Mouse (Mus musculus) limb, embryonic 11.5 days (tissue): ENCODE measurements around the gene Gm37419. TPM values are rescaled to one million over a fixed set of nuclear protein-coding genes. Genes with fewer than 3 reads are reported as not detected.

Experiments used
- ATAC-seq: fragments of 200-750 bp; cut with Nextera tagmentation; 2 replicates; pipeline ENCODE4 v1.8.0; 2017; ENCODE audit warnings: low read depth; ENCODE audit not compliant: insufficient number of reproducible peaks, low FRiP score, low TSS enrichment
- DNase-seq: peaks from one replicate; pipeline ENCODE4 v3.0.0-alpha.2; 2015; ENCODE audit warnings: low spot score
- H3K27ac ChIP-seq: fragments of 300-500 bp; sonication (generic); replicated peaks from 2 replicates; pipeline ENCODE4 v1.5.1; 2014; ENCODE audit warnings: low read depth, mild to moderate bottlenecking, low read length
- H3K27me3 ChIP-seq: fragments of 300-500 bp; sonication (generic); 2 replicates; pipeline ENCODE4 v1.6.1; 2014; ENCODE audit warnings: mild to moderate bottlenecking, low read length, mixed read lengths; ENCODE audit not compliant: control insufficient read depth, insufficient read depth
- H3K36me3 ChIP-seq: fragments of 300-500 bp; sonication (generic); 2 replicates; pipeline ENCODE4 v1.6.1; 2014; ENCODE audit warnings: mild to moderate bottlenecking, low read length, moderate library complexity, mixed read lengths; ENCODE audit not compliant: control insufficient read depth, insufficient read depth
- H3K4me1 ChIP-seq: fragments of 300-500 bp; sonication (generic); 2 replicates; pipeline ENCODE4 v1.6.1; 2014; ENCODE audit warnings: low read length, mixed read lengths; ENCODE audit not compliant: control insufficient read depth, insufficient read depth
- H3K4me2 ChIP-seq: fragments of 300-500 bp; sonication (generic); 2 replicates; pipeline ENCODE4 v1.6.1; 2014; ENCODE audit warnings: low read depth, mild to moderate bottlenecking, moderate library complexity; ENCODE audit not compliant: severe bottlenecking
- H3K4me3 ChIP-seq: fragments of 300-500 bp; sonication (generic); 2 replicates; pipeline ENCODE4 v1.5.1; 2014; ENCODE audit warnings: low read depth, low read length
- H3K9ac ChIP-seq: fragments of 300-500 bp; sonication (generic); 2 replicates; pipeline ENCODE4 v1.6.1; 2014; ENCODE audit warnings: mild to moderate bottlenecking, low read length
- H3K9me3 ChIP-seq: fragments of 300-500 bp; sonication (generic); 2 replicates; pipeline ENCODE4 v1.6.1; 2016; ENCODE audit warnings: low read length; ENCODE audit not compliant: control insufficient read depth
- WGBS: fragments of 180-500 bp; shearing (Covaris S2); extraction: QIAGEN DNeasy Blood & Tissue Kit; methylation state at CpG from one replicate; pipeline ENCODE4 v1.1.7; 2014; 5-methylcytosine and 5-hydroxymethylcytosine counted together
- polyA plus RNA-seq: library from polyadenylated mRNA; unstranded; fragments of >200 nt; fragmentation: Nextera tagmentation; extraction: Ambion mirVana; gene quantifications from 2 replicates; pipeline ENCODE4 v1.2.1, GENCODE M21; 2014

The Gm37419 gene
- polyA plus RNA-seq, 1 experiment from 2014 or later, result not detected

DNA sequence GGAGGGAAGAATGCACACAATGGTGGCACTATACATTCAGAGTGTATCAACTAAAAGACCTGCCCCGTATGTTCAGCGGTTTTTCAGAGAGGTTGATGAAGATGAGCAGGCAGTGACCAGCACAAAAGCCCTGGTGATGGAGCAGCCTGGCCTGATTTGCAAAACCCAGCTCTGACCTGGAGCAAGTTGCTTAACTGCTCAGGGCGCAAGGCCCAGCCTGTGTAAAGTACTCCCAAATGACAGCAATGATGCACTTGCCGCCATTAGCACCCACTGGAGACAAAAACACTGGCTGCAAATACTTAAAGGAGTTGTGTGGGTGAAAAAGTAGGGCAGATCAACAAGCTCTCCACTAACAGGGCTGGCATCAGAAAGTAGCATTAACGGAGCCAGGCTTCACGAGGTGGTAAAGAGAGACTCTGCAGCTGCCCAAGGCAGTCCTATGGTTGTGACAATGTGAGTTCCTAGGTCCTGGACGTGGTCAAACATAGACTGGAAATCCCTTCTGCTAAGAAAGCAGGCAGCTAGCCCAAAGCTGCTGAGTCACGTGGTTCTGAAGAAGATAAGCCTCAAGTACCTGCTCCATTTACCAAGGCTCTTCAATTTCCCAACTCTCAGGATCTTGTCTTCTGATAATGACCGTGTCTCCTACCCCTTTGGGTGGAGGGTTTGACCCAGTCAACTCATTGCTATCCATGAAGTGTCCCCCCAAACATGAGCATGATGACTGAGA, 14.5 kb upstream of the Gm37419 start:
- Histone ChIP-seq H3K4me1 (no peaks in the 10 kb centered on the region), H3K4me3 (no peak overlapping the region), H3K4me2 (no peak overlapping the region), H3K9ac (no peak overlapping the region), H3K36me3 (no peaks in the 10 kb centered on the region), H3K9me3 (no peaks in the 10 kb centered on the region), H3K27ac (no peak overlapping the region), H3K27me3 (no peaks in the 10 kb centered on the region)
- DNase-seq, result no peak
- no peak for ATAC-seq
- 89% methylated on average over 9 of the region's 9 CpGs for WGBS

DNA sequence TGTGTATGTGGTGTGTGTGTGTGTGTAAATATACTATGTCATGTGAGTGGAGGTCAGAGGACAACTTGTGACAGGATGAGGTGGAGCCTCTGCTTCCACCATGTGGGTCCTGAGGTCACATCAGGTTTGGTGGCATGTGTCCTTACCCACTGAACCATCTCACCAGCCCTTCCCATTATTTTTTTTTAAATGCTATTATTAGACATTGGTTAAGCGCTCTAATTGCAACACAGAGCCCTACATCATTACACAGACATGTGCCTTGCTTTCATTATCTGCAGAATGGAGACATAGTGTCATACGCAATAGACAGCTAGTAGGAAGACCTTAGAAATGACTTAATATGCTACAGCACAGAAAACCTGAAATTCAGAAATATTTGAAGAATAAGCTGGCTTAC, 12.1 kb upstream of the Gm37419 start:
- Histone ChIP-seq H3K4me2 (no peak overlapping the region), H3K27ac (no peak overlapping the region), H3K4me1 (no peaks in the 10 kb centered on the region), H3K9me3 (no peaks in the 10 kb centered on the region), H3K9ac (no peak overlapping the region), H3K36me3 (no peaks in the 10 kb centered on the region), H3K4me3 (no peak overlapping the region), H3K27me3 (peaks cover 16% of the 10 kb centered on the region)
- ATAC-seq, result no peak
- WGBS, result 87% methylated on average over 2 of the region's 2 CpGs
- no peak for DNase-seq

DNA sequence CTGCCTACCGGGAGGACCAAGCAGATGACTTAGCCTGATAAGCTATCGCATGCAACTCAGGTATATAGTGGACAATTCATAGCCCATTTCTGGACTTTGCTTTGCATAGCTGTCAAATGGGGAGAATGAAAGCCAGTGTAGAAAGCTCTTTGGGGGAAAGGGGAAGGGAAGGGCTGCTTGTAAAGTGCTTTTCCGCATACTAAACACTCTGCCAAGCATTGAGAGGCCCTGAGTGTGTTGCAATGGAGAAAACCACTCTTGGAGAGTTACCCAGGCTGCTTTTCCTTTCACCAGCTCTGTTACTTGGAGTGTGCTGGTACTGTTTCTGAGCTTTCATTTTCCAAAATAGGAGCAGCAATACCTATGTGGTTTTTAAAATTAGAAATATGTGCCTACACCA, 10.6 kb upstream of the Gm37419 start:
- WGBS, result 83% methylated on average over 3 of the region's 3 CpGs
- ATAC-seq (no peak), DNase-seq (no peak)
- no peak overlapping the region for H3K9ac ChIP-seq
- H3K36me3 ChIP-seq, result no peaks in the 10 kb centered on the region
- no peak overlapping the region for H3K4me2 ChIP-seq
- H3K4me3 ChIP-seq, result no peak overlapping the region
- no peaks in the 10 kb centered on the region for H3K4me1 ChIP-seq
- H3K9me3 ChIP-seq, result no peaks in the 10 kb centered on the region
- H3K27me3 ChIP-seq, result peaks cover 22% of the 10 kb centered on the region
- H3K27ac ChIP-seq, result no peak overlapping the region

DNA sequence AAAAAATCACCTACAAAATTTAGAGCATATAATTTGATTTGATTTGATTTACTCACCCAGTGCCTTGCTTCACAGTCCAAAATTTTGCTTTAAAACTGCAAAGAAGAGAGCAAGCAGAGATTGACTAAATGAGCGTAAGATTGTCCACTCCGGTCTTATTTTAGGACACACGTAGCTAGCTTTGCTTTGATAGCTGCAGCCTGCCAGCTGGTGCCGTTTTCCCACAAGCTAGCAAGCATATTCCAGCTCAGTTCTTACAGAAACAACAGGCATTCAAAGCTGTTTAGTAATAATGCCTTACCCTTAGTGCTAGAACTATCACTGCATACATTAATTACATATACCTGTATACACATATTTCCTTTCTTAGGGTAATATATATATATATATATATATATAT, 9.8 kb upstream of the Gm37419 start:
- Histone ChIP-seq H3K27me3 (peaks cover 22% of the 10 kb centered on the region), H3K4me1 (no peaks in the 10 kb centered on the region), H3K36me3 (no peaks in the 10 kb centered on the region), H3K9me3 (no peaks in the 10 kb centered on the region), H3K27ac (no peak overlapping the region), H3K4me2 (no peak overlapping the region), H3K9ac (no peak overlapping the region), H3K4me3 (no peak overlapping the region)
- ATAC-seq, result no peak
- WGBS, result 82% methylated on average over 4 of the region's 4 CpGs
- no peak for DNase-seq

DNA sequence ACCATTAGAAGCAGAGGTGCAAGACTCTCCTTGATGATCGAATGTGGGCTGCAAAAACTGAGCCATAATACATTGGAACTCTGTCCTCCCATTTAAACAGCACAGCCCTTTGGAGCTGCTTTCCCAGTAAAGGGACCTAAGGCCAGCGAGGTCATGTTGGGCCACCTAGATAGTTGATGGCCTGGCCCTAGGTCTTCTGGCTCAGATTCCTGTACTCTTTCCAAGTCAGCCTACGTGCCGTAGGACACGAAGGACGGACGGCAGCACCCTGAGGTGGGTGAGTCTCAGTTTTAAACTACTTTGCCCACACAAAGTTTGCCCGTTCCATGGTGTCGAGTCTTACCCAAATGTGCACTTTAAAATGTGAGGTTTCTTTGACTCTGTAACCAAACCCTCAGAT, 8.8 kb upstream of the Gm37419 start:
- Histone ChIP-seq H3K9ac (no peak overlapping the region), H3K36me3 (no peaks in the 10 kb centered on the region), H3K9me3 (no peaks in the 10 kb centered on the region), H3K27ac (no peak overlapping the region), H3K4me1 (0 out of 2 replicates have a peak, but pooled peaks cover 1% of the 10 kb centered on the region), H3K4me2 (no peak overlapping the region), H3K4me3 (no peak overlapping the region), H3K27me3 (peaks cover 22% of the 10 kb centered on the region)
- 87% methylated on average over 9 of the region's 9 CpGs for WGBS
- no peak for ATAC-seq
- no peak for DNase-seq

DNA sequence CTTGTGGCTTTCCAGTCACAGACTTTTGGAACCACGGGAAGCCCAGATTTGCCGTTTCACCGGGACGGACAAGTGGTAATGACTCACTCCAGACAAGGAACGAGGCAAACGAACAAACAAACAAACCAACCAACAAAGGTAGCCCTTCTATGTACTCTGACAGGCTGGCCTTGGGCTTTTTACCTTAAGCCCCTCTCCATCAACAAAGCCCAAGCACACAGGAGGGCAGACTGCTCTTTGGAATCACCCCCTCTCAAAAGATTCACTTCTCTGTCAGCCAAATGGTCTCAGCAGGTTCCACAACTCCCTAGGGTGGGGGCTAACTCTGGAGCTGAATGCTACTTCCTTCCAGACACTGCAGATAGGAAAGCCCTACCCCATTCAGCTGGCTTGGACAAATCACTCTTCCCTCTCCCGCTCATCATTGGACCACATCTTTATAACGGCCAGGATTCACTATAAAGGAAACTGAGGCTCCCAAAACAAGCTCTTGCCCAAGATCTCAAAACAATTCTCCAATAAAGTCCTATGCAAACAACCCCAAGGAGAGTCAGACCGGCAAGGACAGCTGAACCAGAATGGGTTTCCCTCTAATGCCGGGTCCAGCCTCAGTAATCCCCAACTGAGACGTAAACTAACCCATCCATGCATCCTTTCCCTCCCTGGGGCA, 7.9 kb upstream of the Gm37419 start:
- Histone ChIP-seq H3K4me3 (peak overlapping the region; percentile 29), H3K27ac (no peak overlapping the region), H3K4me1 (0 out of 2 replicates have a peak, but pooled peaks cover 2% of the 10 kb centered on the region), H3K4me2 (peak overlapping the region; percentile 77; the same call in 1 of the 2 replicates), H3K36me3 (no peaks in the 10 kb centered on the region), H3K9ac (peak overlapping the region; percentile 17; the same call in 1 of the 2 replicates), H3K27me3 (peaks cover 25% of the 10 kb centered on the region), H3K9me3 (no peaks in the 10 kb centered on the region)
- ATAC-seq (no peak), DNase-seq (peak; percentile 38)
- WGBS, result 13% methylated on average over 11 of the region's 11 CpGs

DNA sequence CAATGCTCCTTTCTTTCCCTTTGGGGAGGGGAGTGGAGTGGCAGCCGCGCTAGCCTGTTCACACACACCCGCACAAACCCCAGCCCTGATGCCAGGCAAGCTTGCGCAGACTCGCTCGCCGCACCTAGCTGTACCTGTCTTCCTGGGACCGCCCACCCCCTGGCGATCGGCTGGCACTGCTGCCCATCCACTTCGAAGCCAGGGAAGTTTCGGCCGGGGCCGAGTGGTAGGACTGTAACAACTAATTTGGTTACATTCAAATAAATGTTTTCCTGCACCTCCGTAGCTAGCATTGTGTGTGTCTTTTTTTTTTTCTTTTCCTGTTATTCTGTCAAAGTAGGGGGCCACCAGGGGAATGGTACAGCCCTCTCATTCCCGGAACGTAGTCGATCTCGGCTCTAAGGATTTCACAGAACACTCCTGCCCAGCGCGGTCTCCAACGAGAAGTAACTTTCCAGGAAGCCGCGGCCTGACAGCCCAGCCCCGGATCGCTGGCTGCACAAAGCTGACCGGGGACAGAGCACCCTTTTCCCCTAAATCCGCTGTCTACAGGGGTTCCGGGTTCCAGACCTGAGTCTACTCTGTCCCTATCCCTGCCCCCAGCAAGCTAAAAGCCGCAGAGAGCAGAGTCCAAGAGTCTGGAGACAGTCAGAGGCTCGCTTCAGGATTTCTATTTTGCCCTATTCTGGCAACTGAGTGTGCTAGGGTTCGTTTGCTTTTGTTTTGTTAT, 7.1 kb upstream of the Gm37419 start:
- H3K4me3 ChIP-seq, result peak overlapping the region; percentile 29
- H3K9me3 ChIP-seq, result no peaks in the 10 kb centered on the region
- H3K36me3 ChIP-seq, result no peaks in the 10 kb centered on the region
- H3K4me2 ChIP-seq, result peak overlapping the region; percentile 77
- H3K27ac ChIP-seq, result no peak overlapping the region
- peak overlapping the region; percentile 17; the same call in 1 of the 2 replicates for H3K9ac ChIP-seq
- ATAC-seq, result no peak
- peak; percentile 64 for DNase-seq
- peaks cover 30% of the 10 kb centered on the region for H3K27me3 ChIP-seq
- 2% methylated on average over 32 of the region's 32 CpGs for WGBS
- 0 out of 2 replicates have a peak, but pooled peaks cover 3% of the 10 kb centered on the region for H3K4me1 ChIP-seq
